Mouse (Mus musculus) cortical plate, adult 2 months (tissue): Measurements from ENCODE around the gene Creld2.

Experiments used
- CTCF ChIP-seq: fragments of 200-500 bp; IDR thresholded peaks from 2 replicates; pipeline ENCODE4 v1.5.1; 2011; ENCODE audit warnings: mild to moderate bottlenecking, control low read depth, low read length; ENCODE audit not compliant: insufficient read depth; ENCODE audit errors: extremely low read depth
- POLR2A ChIP-seq: fragments of 200-500 bp; IDR thresholded peaks from 2 replicates; pipeline ENCODE4 v1.6.1; 2011; ENCODE audit warnings: mild to moderate bottlenecking, low read length, control low read depth; ENCODE audit not compliant: insufficient read depth; ENCODE audit errors: extremely low read depth

GRCm38 (mm10) chr15:88821403-88821802 is 2.0 kb downstream of the Creld2 start:
- TF ChIP-seq CTCF (no peak), POLR2A (no peak)
